Mouse (Mus musculus): Measurements from ENCODE around the gene Abi1.
"Not testable (repeated sequence)": the region's sequence is repeated elsewhere in the genome, so short reads cannot be mapped to it uniquely, and the experiment has no call there.

The Abi1 gene

GRCm38 (mm10) chr2:23040001-23040646 is at the start of gene Abi1:
Gene Abi1, minus strand, starts transcription at chr2:23040241.
- DNase-seq = peak; percentile 94 to 97

- no peak for DNase-seq
These were observed 44.5 kb upstream of the Abi1 start for GRCm38 (mm10) chr2:23084540-23084939.

DNA sequence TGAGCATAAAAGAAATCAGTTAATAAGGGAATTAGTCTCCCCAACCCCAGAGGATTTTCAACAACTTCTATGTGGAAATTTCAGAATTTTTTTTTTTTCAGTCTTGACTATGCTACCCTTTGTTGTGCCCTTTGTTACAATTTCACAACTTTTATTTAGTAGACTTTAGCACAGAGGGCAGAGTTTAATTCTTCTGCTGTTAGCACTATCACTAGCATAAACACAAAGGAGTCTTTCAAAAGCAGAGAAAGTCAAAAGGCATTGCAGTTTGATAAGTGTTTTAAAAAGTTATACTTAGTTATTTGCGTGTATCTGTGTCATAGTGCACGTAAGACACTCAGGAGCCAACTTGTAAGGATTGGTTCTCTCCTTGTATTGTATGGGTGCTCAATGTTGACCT is 38.5 kb upstream of the Abi1 start:
- DNase-seq = no peak

GRCm38 (mm10) chr2:23077693-23078092 is 37.7 kb upstream of the Abi1 start:
- no peak for DNase-seq

DNA sequence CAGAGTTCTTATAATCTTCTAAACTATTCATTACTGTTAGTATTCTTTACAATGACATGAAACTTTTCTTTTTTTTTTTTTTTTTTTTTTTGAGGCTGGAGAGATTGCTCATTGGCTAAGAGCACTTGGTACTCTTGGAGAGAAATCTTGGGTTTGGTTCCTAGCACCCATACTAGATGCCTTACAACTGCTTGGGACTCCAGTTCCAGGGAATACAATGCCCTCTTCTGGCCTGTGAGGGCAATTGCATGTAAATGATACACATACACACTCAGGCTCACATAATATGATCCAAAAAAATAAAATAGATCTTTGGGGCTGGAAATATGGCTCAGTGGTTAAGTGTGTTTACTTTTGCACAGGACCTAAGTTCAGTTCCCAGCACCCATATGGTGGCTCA is 36.7 kb upstream of the Abi1 start:
- DNase-seq = no peak

DNA sequence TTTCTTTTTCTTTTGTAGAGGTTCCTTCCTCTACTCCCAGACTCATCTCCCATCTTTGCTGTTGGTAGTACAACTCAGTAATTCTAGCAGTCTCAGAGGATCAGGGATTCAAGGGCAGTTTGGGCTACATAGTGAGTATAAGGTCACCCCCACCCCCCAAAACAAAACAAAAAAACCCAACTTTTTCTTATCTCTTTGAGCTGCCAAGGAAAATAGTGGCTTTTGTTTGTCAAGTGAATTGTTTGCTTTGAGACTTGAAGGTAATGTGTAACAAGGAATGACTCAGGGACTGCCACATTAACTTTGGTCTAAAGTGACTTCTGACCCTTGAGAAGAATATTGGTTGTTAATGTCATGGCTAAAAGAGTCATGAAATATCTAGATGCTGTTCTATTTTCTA is 35.8 kb upstream of the Abi1 start:
- DNase-seq = no peak

DNA sequence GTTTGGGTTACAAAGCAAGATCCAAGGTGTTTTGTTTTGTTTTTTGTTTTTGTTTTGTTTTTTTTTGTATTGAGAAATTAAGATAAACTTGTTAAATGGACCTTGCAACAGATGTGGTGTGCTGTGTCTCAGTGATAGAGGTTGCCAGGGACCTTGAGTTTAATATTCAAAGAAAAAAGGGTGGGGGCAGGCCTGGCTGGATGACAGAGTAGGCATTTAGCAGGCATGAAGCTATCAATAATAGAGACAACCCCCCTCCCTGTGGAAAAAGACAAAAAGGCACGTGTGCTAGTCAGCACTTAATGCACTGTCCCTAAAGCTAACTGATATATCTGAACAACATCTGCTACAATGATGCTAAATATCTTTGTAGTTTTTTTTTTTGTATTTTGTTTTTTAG is 31.4 kb upstream of the Abi1 start:
- DNase-seq = no peak

- DNase-seq = no peak
These were observed 30.4 kb upstream of the Abi1 start for GRCm38 (mm10) chr2:23070491-23070890.

GRCm38 (mm10) chr2:23068894-23069744 is 29.1 kb upstream of the Abi1 start:
- DNase-seq = peak; percentile 94 to 97

DNA sequence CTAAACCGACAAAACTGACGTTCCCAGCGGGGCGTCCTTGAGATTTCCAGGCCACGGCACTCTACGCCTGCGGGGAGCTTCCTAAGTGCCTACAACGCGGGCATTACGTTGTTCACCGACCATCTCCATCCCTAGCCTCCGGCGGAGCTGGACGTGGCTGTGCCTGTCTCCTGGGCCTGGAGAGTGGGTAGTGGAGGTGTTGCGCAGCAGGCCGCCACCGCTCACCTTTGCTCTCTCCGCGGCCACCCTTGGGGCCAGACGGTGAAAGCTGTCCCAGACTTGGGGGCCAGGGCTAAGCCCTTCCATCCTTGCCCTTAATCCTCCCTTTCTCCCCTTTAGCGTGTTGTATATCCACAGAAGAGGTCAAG is 28.3 kb upstream of the Abi1 start:
- no peak for DNase-seq

GRCm38 (mm10) chr2:23067552-23068369 is 27.7 kb upstream of the Abi1 start, which contains the start of gene Acbd5:
Gene Acbd5, plus strand, starts transcription at chr2:23068167.
- DNase-seq = peak; percentile 96 to 99

DNA sequence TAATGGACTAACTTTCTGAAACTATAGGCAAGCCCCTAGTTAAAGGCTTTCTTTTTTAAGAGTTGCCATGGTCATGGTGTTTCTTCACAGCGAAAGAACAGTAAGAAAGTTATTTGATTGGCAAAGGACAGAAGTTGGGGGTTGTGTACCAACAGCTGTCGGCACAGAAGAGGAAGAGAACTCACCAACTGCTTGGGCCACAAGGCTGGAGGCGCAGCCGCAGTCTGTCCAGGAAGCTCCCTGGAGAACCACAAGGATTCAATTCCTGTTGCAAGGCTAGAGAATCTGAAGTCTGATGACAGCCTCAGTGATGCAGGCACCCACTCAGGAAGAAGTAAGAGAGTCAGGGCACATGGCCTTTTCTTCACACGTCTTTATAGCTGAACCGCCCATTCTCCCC is 12.5 kb upstream of the Abi1 start:
- no peak for DNase-seq

DNA sequence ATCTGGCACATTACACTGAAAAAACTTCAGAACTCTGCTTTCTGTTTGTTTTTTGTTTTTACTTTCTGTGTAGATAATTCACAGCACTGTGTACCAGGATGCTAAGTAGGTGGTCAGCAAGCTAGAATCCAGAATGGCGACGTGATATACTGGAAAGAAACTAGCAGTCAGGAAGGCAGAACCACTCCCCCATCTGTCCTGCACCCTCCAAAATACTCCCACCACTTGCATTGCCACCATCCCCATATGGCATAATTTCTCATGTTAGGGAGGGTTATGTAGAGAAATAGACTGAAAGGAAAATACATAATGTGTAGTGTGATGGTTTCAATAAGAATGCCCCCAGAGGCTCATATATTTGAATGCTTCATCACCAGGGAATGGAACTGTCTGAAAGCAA is 11.8 kb upstream of the Abi1 start:
- no peak for DNase-seq

GRCm38 (mm10) chr2:23048006-23048405 is 8.0 kb upstream of the Abi1 start:
- no peak for DNase-seq

GRCm38 (mm10) chr2:23045703-23046102 is 5.7 kb upstream of the Abi1 start:
- DNase-seq = no peak

- no peak for DNase-seq
These were observed 2.1 kb upstream of the Abi1 start for GRCm38 (mm10) chr2:23042189-23042588.

- no peak for DNase-seq
These were observed 1.4 kb upstream of the Abi1 start for GRCm38 (mm10) chr2:23041457-23041856.

- not testable (repeated sequence) for DNase-seq
These were observed 649 bp upstream of the Abi1 start for GRCm38 (mm10) chr2:23040690-23041089.

GRCm38 (mm10) chr2:23039082-23040000 is 700 bp downstream of the Abi1 start:
- peak in 1 of 2 experiments; percentile 17 for DNase-seq

GRCm38 (mm10) chr2:23035467-23035866 is 4.6 kb downstream of the Abi1 start:
- no peak for DNase-seq

DNA sequence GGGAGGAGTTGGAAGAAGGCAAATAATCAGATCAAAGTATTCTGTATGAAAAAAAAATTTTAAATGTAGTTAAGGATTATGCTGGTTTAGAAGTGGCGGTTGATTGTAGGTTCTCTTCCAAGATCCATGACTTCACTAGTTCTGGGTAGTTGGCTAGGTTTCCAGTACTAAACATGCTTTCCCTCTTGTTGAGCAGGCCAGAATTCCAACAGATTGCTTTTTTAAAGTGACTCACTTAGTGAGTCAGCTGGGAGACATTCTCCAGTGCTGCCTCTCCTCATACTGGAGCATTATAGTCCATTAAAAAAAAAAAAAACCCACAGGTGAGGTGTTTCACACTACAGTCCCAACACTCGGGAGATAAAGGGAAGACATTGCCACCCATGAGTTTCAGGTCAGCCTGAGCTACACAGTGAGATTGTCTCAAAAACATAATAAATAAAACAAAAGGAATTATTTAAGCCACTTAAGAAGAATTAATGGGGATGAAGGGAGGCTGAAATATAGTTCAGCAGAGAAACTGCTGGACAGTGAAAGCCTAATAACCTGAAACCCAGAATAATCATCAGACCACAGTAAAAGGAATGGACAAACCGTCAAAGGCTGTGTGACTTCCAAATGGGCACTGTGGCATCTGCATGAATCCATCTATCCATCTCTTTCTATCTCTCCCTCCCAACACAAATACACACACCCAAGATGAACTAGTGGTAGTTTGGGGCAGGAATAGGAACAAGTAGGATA is 5.2 kb downstream of the Abi1 start:
- no peak for DNase-seq

DNA sequence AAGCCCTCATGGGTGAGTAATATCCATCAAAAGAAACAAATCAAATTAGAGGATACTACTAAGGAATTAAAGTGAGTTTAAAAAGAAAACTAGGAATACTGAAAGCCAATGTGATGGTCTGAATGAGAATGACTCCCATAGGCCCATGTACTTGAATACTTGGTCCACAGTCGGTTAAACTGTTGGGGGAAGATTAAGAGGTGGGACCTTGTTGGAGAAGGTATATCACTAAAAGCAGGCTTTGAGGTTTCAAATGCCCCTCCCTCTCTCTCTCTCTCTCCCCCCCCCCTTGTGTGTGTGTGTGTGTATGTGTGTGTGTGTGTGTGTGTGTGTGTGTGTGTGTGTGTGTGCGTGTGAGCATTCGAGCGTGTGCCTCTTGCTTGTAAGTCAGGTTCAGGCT is 9.4 kb downstream of the Abi1 start:
- DNase-seq = no peak
